9 mouse cellular contexts compared by ENCODE assay signal in genomic region chr11:98858759-98859731, GRCm38 (mm10). TPM values are rescaled to one million over a fixed set of nuclear protein-coding genes. Genes with fewer than 3 reads are reported as not detected.
DNase-seq lines count a peak whose midpoint lies in the region; ATAC-seq and TF ChIP-seq lines count a peak whose summit lies in the region.
"Had no signal": no experiment of that assay in that cellular context is flagged by ENCODE, and none has a peak within 500 bp of the region (broad histone marks: within the 10 kb centered on the region; RNA-seq: fewer than 3 reads in every experiment).

No protein-coding gene starts in this region.

- peak; percentile 26; the same call in 1 of the 2 replicates for TF ChIP-seq EP300 in heart, adult 2 months (IDR thresholded peaks at IDR 0.05; ENCODE audit: insufficient read depth, low read depth, low read length)
- no peak for TF ChIP-seq EP300 in stomach, postnatal 0 days (optimal IDR thresholded peaks at IDR 0.05)

- TF ChIP-seq POLR2A in heart, adult 2 months (IDR thresholded peaks at IDR 0.05; ENCODE audit: insufficient read depth, low read depth, low read length): no peak
- no peak for TF ChIP-seq POLR2A in limb, embryonic 14.5 days (IDR thresholded peaks at IDR 0.05; ENCODE audit: borderline replicate concordance, extremely low read depth, insufficient read depth, insufficient read length)

- H3K4me1 ChIP-seq in heart, adult 2 months (ENCODE audit: control insufficient read depth, insufficient read depth, low read length): peaks cover 2% of the 10 kb centered on the region
- 0 out of 2 replicates have a peak, but pooled peaks cover 3% of the 10 kb centered on the region for H3K4me1 ChIP-seq in kidney, embryonic 14.5 days (ENCODE audit: control insufficient read depth, insufficient read depth, low read length)
- peaks cover 7% of the 10 kb centered on the region; the same call in 1 of the 2 replicates for H3K4me1 ChIP-seq in limb, embryonic 14.5 days (ENCODE audit: control insufficient read depth, insufficient read depth, low read length)
- no peaks in the 10 kb centered on the region for H3K4me1 ChIP-seq in stomach, postnatal 0 days (replicated peaks; ENCODE audit: control insufficient read depth, insufficient read depth)

- H3K9me3 ChIP-seq in kidney, embryonic 14.5 days (ENCODE audit: control insufficient read depth, low read length): no peaks in the 10 kb centered on the region
- H3K9me3 ChIP-seq in limb, embryonic 14.5 days (ENCODE audit: control insufficient read depth, low read length): no peaks in the 10 kb centered on the region
- H3K9me3 ChIP-seq in stomach, postnatal 0 days (ENCODE audit: control insufficient read depth, low read length): no peaks in the 10 kb centered on the region
- H3K9me3 ChIP-seq: embryonic facial prominence, embryonic 13.5 days had no signal

- intact Hi-C loops in heart, adult 2 months (cut with DNase I): loop anchor here (1.0 to 5.0 kb wide), 2 partner anchors 50 to 293 kb away; no protein-coding TSS in a partner anchor

- H3K79me2 ChIP-seq in heart, adult 2 months (replicated peaks; ENCODE audit: control insufficient read depth, insufficient read depth, low read length): no peaks in the 10 kb centered on the region

- H3K4me2 ChIP-seq in kidney, embryonic 14.5 days (replicated peaks; ENCODE audit: low read depth, low read length): no peak overlapping the region
- no peak overlapping the region for H3K4me2 ChIP-seq in limb, embryonic 14.5 days (replicated peaks; ENCODE audit: low read depth, low read length, severe bottlenecking)
- no peak overlapping the region for H3K4me2 ChIP-seq in stomach, postnatal 0 days (replicated peaks; ENCODE audit: low read depth)
- H3K4me2 ChIP-seq: embryonic facial prominence, embryonic 13.5 days had no signal

- WGBS in heart, adult 2 months: 32% methylated on average over 14 of the region's 14 CpGs
- 36% methylated on average over 14 of the region's 14 CpGs for WGBS in kidney, embryonic 14.5 days
- WGBS in limb, embryonic 14.5 days: 35% methylated on average over 14 of the region's 14 CpGs
- WGBS in stomach, postnatal 0 days: 37% methylated on average over 14 of the region's 14 CpGs

- H3K27me3 ChIP-seq in heart, adult 2 months (ENCODE audit: control insufficient read depth, insufficient read depth, low read length): no peaks in the 10 kb centered on the region
- H3K27me3 ChIP-seq in kidney, embryonic 14.5 days (ENCODE audit: control insufficient read depth, insufficient read depth, low read length): no peaks in the 10 kb centered on the region
- no peaks in the 10 kb centered on the region for H3K27me3 ChIP-seq in limb, embryonic 14.5 days (ENCODE audit: control insufficient read depth, insufficient read depth, low read length)
- no peaks in the 10 kb centered on the region for H3K27me3 ChIP-seq in stomach, postnatal 0 days (ENCODE audit: control insufficient read depth, insufficient read depth, low read length)
- H3K27me3 ChIP-seq: embryonic facial prominence, embryonic 13.5 days had no signal

- no peak overlapping the region for H3K4me3 ChIP-seq in heart, adult 2 months
- no peak overlapping the region for H3K4me3 ChIP-seq in kidney, embryonic 14.5 days (ENCODE audit: low read length)
- H3K4me3 ChIP-seq in limb, embryonic 14.5 days (replicated peaks; ENCODE audit: low read length): no peak overlapping the region
- H3K4me3 ChIP-seq in stomach, postnatal 0 days (ENCODE audit: low read depth, low read length): no peak overlapping the region
- H3K4me3 ChIP-seq: embryonic facial prominence, embryonic 13.5 days had no signal

- peak; percentile 78 for TF ChIP-seq CTCF in heart, adult 2 months (IDR thresholded peaks at IDR 0.05)
- TF ChIP-seq CTCF in stomach, postnatal 0 days (IDR thresholded peaks at IDR 0.05; ENCODE audit: low read depth): peak; percentile 89

- H3K9ac ChIP-seq in heart, adult 2 months (ENCODE audit: low read depth, low read length): no peak overlapping the region
- H3K9ac ChIP-seq in kidney, embryonic 14.5 days (ENCODE audit: low read depth, low read length): no peak overlapping the region
- H3K9ac ChIP-seq in limb, embryonic 14.5 days (ENCODE audit: low read depth, low read length, severe bottlenecking): no peak overlapping the region
- H3K9ac ChIP-seq in stomach, postnatal 0 days (ENCODE audit: low read length): no peak overlapping the region
- H3K9ac ChIP-seq: embryonic facial prominence, embryonic 13.5 days had no signal

- H3K36me3 ChIP-seq in heart, adult 2 months (ENCODE audit: control insufficient read depth, insufficient read depth, low read length): no peaks in the 10 kb centered on the region
- H3K36me3 ChIP-seq in kidney, embryonic 14.5 days (ENCODE audit: control insufficient read depth, insufficient read depth, low read length): no peaks in the 10 kb centered on the region
- H3K36me3 ChIP-seq in limb, embryonic 14.5 days (ENCODE audit: control insufficient read depth, insufficient read depth, low read length): no peaks in the 10 kb centered on the region
- no peaks in the 10 kb centered on the region for H3K36me3 ChIP-seq in stomach, postnatal 0 days (ENCODE audit: control insufficient read depth, insufficient read depth, low read length)
- H3K36me3 ChIP-seq: embryonic facial prominence, embryonic 13.5 days had no signal

- ATAC-seq in kidney, embryonic 14.5 days (ENCODE audit: low FRiP score, low TSS enrichment): 0 out of 2 replicates have a peak, but pooled peaks have one; percentile 29
- ATAC-seq in limb, embryonic 14.5 days (ENCODE audit: low FRiP score, low read depth): peak; percentile 48; the same call in 1 of the 2 replicates
- ATAC-seq in stomach, postnatal 0 days (ENCODE audit: low FRiP score, low TSS enrichment): peak; percentile 70

- no peak overlapping the region for H3K27ac ChIP-seq in heart, adult 2 months
- no peak overlapping the region for H3K27ac ChIP-seq in kidney, embryonic 14.5 days (ENCODE audit: low read depth, low read length)
- H3K27ac ChIP-seq in limb, embryonic 14.5 days (replicated peaks; ENCODE audit: low read depth, low read length): no peak overlapping the region
- no peak overlapping the region for H3K27ac ChIP-seq in stomach, postnatal 0 days (replicated peaks)
- H3K27ac ChIP-seq: embryonic facial prominence, embryonic 13.5 days had no signal

- DNase-seq in 416B (ENCODE audit: low read depth): peak; percentile 88
- peak; percentile 90 to 91 for DNase-seq in adrenal gland, adult 18-20 months (ENCODE audit: low spot score in 2 of 2)
- DNase-seq in embryo, embryonic 11 days: peak; percentile 90
- DNase-seq in heart, adult 2 months: peak; percentile 84 to 88
- DNase-seq in limb, embryonic 14.5 days (ENCODE audit: low spot score): peak; percentile 93
- DNase-seq in naive thymus-derived CD4-positive, alpha-beta T cell, adult 2 months (ENCODE audit: low read depth): peak; percentile 89
- peak; percentile 89 for DNase-seq in stomach, postnatal 0 days (ENCODE audit: low spot score)

RNA-seq across cellular contexts. Expression of gene Wipf2, which starts 4.4 kb away (rescaled TPM):
- 10 to 100 TPM; 20.0 to 22.2 TPM for total RNA-seq in adrenal gland, adult 18-20 months (2021)
- 1 to 10 TPM; 9.1 to 9.6 TPM for total RNA-seq in heart, adult 2 months (2021)
- polyA plus RNA-seq in heart, adult 2 months (2012; rRNA removed): 4.0 and 5.1 TPM in 2 replicates
- polyA plus RNA-seq in kidney, embryonic 14.5 days (2014; fragmentation: Nextera tagmentation; extraction: Ambion mirVana): 6.5 and 6.7 TPM in 2 replicates
- polyA plus RNA-seq in limb, embryonic 14.5 days (2012; rRNA removed): 10.5 and 11.4 TPM in 2 replicates
- polyA plus RNA-seq in limb, embryonic 14.5 days (2014; fragmentation: Nextera tagmentation; extraction: Ambion mirVana): 4.7 and 4.9 TPM in 2 replicates
- polyA plus RNA-seq in stomach, postnatal 0 days (2015; fragmentation: Nextera tagmentation; extraction: Ambion mirVana): 4.9 and 5.3 TPM in 2 replicates

RNA-seq across cellular contexts. Expression of gene Rapgefl1, which starts 22.5 kb away (rescaled TPM):
- total RNA-seq in adrenal gland, adult 18-20 months (2021): under 1 TPM; 0.36 to 0.58 TPM
- total RNA-seq in heart, adult 2 months (2021): under 1 TPM; 0.50 to 0.77 TPM
- 2.8 and 3.0 TPM in 2 replicates for polyA plus RNA-seq in heart, adult 2 months (2012; rRNA removed)
- 1.6 and 2.4 TPM in 2 replicates for polyA plus RNA-seq in kidney, embryonic 14.5 days (2014; fragmentation: Nextera tagmentation; extraction: Ambion mirVana)
- polyA plus RNA-seq in limb, embryonic 14.5 days (2012; rRNA removed): 31.4 and 41.8 TPM in 2 replicates
- polyA plus RNA-seq in limb, embryonic 14.5 days (2014; fragmentation: Nextera tagmentation; extraction: Ambion mirVana): 8.8 and 8.9 TPM in 2 replicates
- 6.9 and 7.7 TPM in 2 replicates for polyA plus RNA-seq in stomach, postnatal 0 days (2015; fragmentation: Nextera tagmentation; extraction: Ambion mirVana)

RNA-seq across cellular contexts. Expression of gene Cdc6, which starts 48.6 kb away (rescaled TPM):
- under 1 TPM; 0.32 to 0.43 TPM for total RNA-seq in adrenal gland, adult 18-20 months (2021)
- under 1 TPM; 0.13 to 0.32 TPM for total RNA-seq in heart, adult 2 months (2021)
- polyA plus RNA-seq in heart, adult 2 months (2012; rRNA removed): 0.14 and 0.26 TPM in 2 replicates
- 32.5 and 44.1 TPM in 2 replicates for polyA plus RNA-seq in kidney, embryonic 14.5 days (2014; fragmentation: Nextera tagmentation; extraction: Ambion mirVana)
- 13.1 and 15.6 TPM in 2 replicates for polyA plus RNA-seq in limb, embryonic 14.5 days (2012; rRNA removed)
- polyA plus RNA-seq in limb, embryonic 14.5 days (2014; fragmentation: Nextera tagmentation; extraction: Ambion mirVana): 25.2 and 25.8 TPM in 2 replicates
- polyA plus RNA-seq in stomach, postnatal 0 days (2015; fragmentation: Nextera tagmentation; extraction: Ambion mirVana): 6.6 and 7.0 TPM in 2 replicates

RNA-seq across cellular contexts. Expression of gene Casc3, which starts 54.3 kb away (rescaled TPM):
- 10 to 100 TPM; 36.8 to 41.9 TPM for total RNA-seq in adrenal gland, adult 18-20 months (2021)
- total RNA-seq in heart, adult 2 months (2021): 10 to 100 TPM; 18.7 to 20.7 TPM
- polyA plus RNA-seq in heart, adult 2 months (2012; rRNA removed): 17.5 and 25.2 TPM in 2 replicates
- 28.1 and 43.1 TPM in 2 replicates for polyA plus RNA-seq in kidney, embryonic 14.5 days (2014; fragmentation: Nextera tagmentation; extraction: Ambion mirVana)
- polyA plus RNA-seq in limb, embryonic 14.5 days (2012; rRNA removed): 52.4 and 56.8 TPM in 2 replicates
- polyA plus RNA-seq in limb, embryonic 14.5 days (2014; fragmentation: Nextera tagmentation; extraction: Ambion mirVana): 34.1 and 40.4 TPM in 2 replicates
- 12.4 and 14.8 TPM in 2 replicates for polyA plus RNA-seq in stomach, postnatal 0 days (2015; fragmentation: Nextera tagmentation; extraction: Ambion mirVana)
